ENCODE assay signal across 9 mouse cellular contexts in the genomic region with DNA sequence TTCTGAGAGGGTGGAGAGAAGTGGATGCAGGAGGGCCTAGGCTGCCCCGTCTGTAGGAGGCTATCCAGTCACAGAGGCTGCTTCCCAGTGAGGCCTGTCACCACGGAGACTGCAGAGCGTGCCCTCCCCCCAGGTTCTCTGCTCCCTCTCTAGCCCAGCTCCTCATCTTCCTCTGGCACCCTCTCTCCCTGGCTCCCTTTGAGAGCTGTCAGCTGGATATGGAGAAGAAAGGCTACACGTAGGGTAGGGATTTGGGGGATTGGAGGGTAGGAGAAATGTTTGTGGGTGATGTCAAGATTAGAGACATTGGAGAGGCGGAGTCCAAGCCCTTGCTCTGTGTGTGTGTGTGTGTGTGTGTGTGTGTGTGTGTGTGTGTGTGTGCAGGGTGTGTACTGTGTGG. TPM values are rescaled to one million over a fixed set of nuclear protein-coding genes. Genes with fewer than 3 reads are reported as not detected.
DNase-seq lines count a peak whose midpoint lies in the region; ATAC-seq and TF ChIP-seq lines count a peak whose summit lies in the region.
"Had no signal": no experiment of that assay in that cellular context is flagged by ENCODE, and none has a peak within 500 bp of the region (broad histone marks: within the 10 kb centered on the region; RNA-seq: fewer than 3 reads in every experiment).

No protein-coding gene starts in this region.

- H3K27me3 ChIP-seq in heart, embryonic 11.5 days (ENCODE audit: control insufficient read depth, insufficient read depth, low read length) = peaks cover 9% of the 10 kb centered on the region; the same call in 1 of the 2 replicates
- no peaks in the 10 kb centered on the region for H3K27me3 ChIP-seq in heart, adult 2 months (ENCODE audit: control insufficient read depth, insufficient read depth, low read length)
- H3K27me3 ChIP-seq in intestine, embryonic 14.5 days (replicated peaks; ENCODE audit: control insufficient read depth, insufficient read depth, low read length) = no peaks in the 10 kb centered on the region
- no peaks in the 10 kb centered on the region for H3K27me3 ChIP-seq in neural tube, embryonic 15.5 days (replicated peaks)

- H3K36me3 ChIP-seq in heart, embryonic 11.5 days (ENCODE audit: control insufficient read depth, insufficient read depth, low read length) = 0 out of 2 replicates have a peak, but pooled peaks cover 1% of the 10 kb centered on the region
- no peaks in the 10 kb centered on the region for H3K36me3 ChIP-seq in heart, adult 2 months (ENCODE audit: control insufficient read depth, insufficient read depth, low read length)
- H3K36me3 ChIP-seq in intestine, embryonic 14.5 days (ENCODE audit: control insufficient read depth, insufficient read depth, low read length) = peaks cover 4% of the 10 kb centered on the region; the same call in 1 of the 2 replicates
- peaks cover 2% of the 10 kb centered on the region for H3K36me3 ChIP-seq in neural tube, embryonic 15.5 days

- intact Hi-C loops in heart, adult 2 months (cut with DNase I) = no loop called here

- TF ChIP-seq EP300 in heart, adult 2 months (IDR thresholded peaks at IDR 0.05; ENCODE audit: insufficient read depth, low read depth, low read length) = no peak

- H3K9ac ChIP-seq in heart, embryonic 11.5 days (ENCODE audit: low read depth, low read length) = no peak overlapping the region
- no peak overlapping the region for H3K9ac ChIP-seq in heart, adult 2 months (ENCODE audit: low read depth, low read length)
- H3K9ac ChIP-seq in intestine, embryonic 14.5 days (ENCODE audit: low read length) = no peak overlapping the region
- peak overlapping the region; percentile 80; the same call in 1 of the 2 replicates for H3K9ac ChIP-seq in neural tube, embryonic 15.5 days (replicated peaks)

- no peak for TF ChIP-seq POLR2A in heart, adult 2 months (IDR thresholded peaks at IDR 0.05; ENCODE audit: insufficient read depth, low read depth, low read length)

- no peak overlapping the region for H3K4me3 ChIP-seq in heart, embryonic 11.5 days (ENCODE audit: low read depth, low read length)
- H3K4me3 ChIP-seq in heart, adult 2 months = no peak overlapping the region
- no peak overlapping the region for H3K4me3 ChIP-seq in intestine, embryonic 14.5 days (ENCODE audit: low read depth, low read length)
- H3K4me3 ChIP-seq in neural tube, embryonic 15.5 days (replicated peaks) = peak overlapping the region; percentile 68

- no peaks in the 10 kb centered on the region for H3K9me3 ChIP-seq in heart, embryonic 11.5 days (replicated peaks; ENCODE audit: control insufficient read depth, low read length)
- H3K9me3 ChIP-seq in intestine, embryonic 14.5 days (ENCODE audit: control insufficient read depth, low read length) = no peaks in the 10 kb centered on the region
- H3K9me3 ChIP-seq in neural tube, embryonic 15.5 days (replicated peaks) = no peaks in the 10 kb centered on the region

- TF ChIP-seq CTCF in heart, adult 2 months (IDR thresholded peaks at IDR 0.05) = no peak

- no peak for ATAC-seq in heart, embryonic 11.5 days (replicated peaks; ENCODE audit: insufficient number of reproducible peaks, low FRiP score, low TSS enrichment)
- no peak for ATAC-seq in intestine, embryonic 14.5 days (replicated peaks; ENCODE audit: low FRiP score, low TSS enrichment, low read depth)
- ATAC-seq in neural tube, embryonic 15.5 days (ENCODE audit: low FRiP score) = no peak

- H3K27ac ChIP-seq in heart, embryonic 11.5 days (ENCODE audit: low read depth, low read length) = no peak overlapping the region
- no peak overlapping the region for H3K27ac ChIP-seq in heart, adult 2 months
- no peak overlapping the region for H3K27ac ChIP-seq in intestine, embryonic 14.5 days (ENCODE audit: low read depth)
- H3K27ac ChIP-seq in neural tube, embryonic 15.5 days (replicated peaks) = peak overlapping the region; percentile 87

- no peak for DNase-seq in heart, adult 2 months
- DNase-seq in right cerebral cortex, adult 2 months (ENCODE audit: low spot score in 2 of 2) = peak; percentile 49 to 56
- no peak for DNase-seq in right cerebral cortex, postnatal 4 days
- DNase-seq in intestine, embryonic 14.5 days (ENCODE audit: low spot score) = no peak
- no peak for DNase-seq in spleen, adult 18-20 months
- no peak for DNase-seq in gastrocnemius, adult 8-10 months (ENCODE audit: low spot score in 2 of 2)
- DNase-seq: kidney, adult 8-10 months had no signal

- H3K4me2 ChIP-seq in heart, embryonic 11.5 days = peak overlapping the region; percentile 1; the same call in 1 of the 2 replicates
- H3K4me2 ChIP-seq in intestine, embryonic 14.5 days (ENCODE audit: low read length) = peak overlapping the region; percentile 97; the same call in 1 of the 2 replicates
- H3K4me2 ChIP-seq in neural tube, embryonic 15.5 days = peak overlapping the region; percentile 78

- H3K4me1 ChIP-seq in heart, embryonic 11.5 days (ENCODE audit: control insufficient read depth, insufficient read depth, low read length) = peaks cover 64% of the 10 kb centered on the region
- H3K4me1 ChIP-seq in heart, adult 2 months (ENCODE audit: control insufficient read depth, insufficient read depth, low read length) = peaks cover 1% of the 10 kb centered on the region
- H3K4me1 ChIP-seq in intestine, embryonic 14.5 days (replicated peaks; ENCODE audit: control insufficient read depth, insufficient read depth, low read length) = peaks cover 66% of the 10 kb centered on the region
- peaks cover 85% of the 10 kb centered on the region for H3K4me1 ChIP-seq in neural tube, embryonic 15.5 days

- 49% methylated on average over 5 of the region's 5 CpGs for WGBS in heart, embryonic 11.5 days (ENCODE audit: insufficient replicate concordance)
- WGBS in heart, adult 2 months = 71% methylated on average over 5 of the region's 5 CpGs
- WGBS in intestine, embryonic 14.5 days = 61% methylated on average over 5 of the region's 5 CpGs
- 41% methylated on average over 5 of the region's 5 CpGs for WGBS in neural tube, embryonic 15.5 days

- H3K79me2 ChIP-seq in heart, adult 2 months (replicated peaks; ENCODE audit: control insufficient read depth, insufficient read depth, low read length) = no peaks in the 10 kb centered on the region

RNA-seq across cellular contexts. Expression of a gene that starts 8.8 kb away (rescaled TPM):
- 2.9 and 3.7 TPM in 2 replicates for polyA plus RNA-seq in heart, embryonic 11.5 days (2014; fragmentation: Nextera tagmentation; extraction: Ambion mirVana)
- 1 to 10 TPM; 4.1 to 4.2 TPM for total RNA-seq in heart, adult 2 months (2021)
- 6.7 and 9.0 TPM in 2 replicates for polyA plus RNA-seq in heart, adult 2 months (2012; rRNA removed)
- 2.2 and 2.4 TPM in 2 replicates for polyA plus RNA-seq in intestine, embryonic 14.5 days (2014; fragmentation: Nextera tagmentation; extraction: Ambion mirVana)
- polyA plus RNA-seq in neural tube, embryonic 15.5 days (2015; fragmentation: Nextera tagmentation; extraction: Ambion mirVana) = 3.7 and 3.8 TPM in 2 replicates
- total RNA-seq in gastrocnemius, adult 8-10 months (2022) = 1 to 10 TPM; 1.4 to 2.6 (median 1.9) TPM

RNA-seq across cellular contexts. Expression of a gene that starts 10.5 kb away (rescaled TPM):
- 134 and 145 TPM in 2 replicates for polyA plus RNA-seq in heart, embryonic 11.5 days (2014; fragmentation: Nextera tagmentation; extraction: Ambion mirVana)
- 10 to 100 TPM; 78.6 to 94.2 TPM for total RNA-seq in heart, adult 2 months (2021)
- 85.1 and 96.6 TPM in 2 replicates for polyA plus RNA-seq in heart, adult 2 months (2012; rRNA removed)
- 195 and 197 TPM in 2 replicates for polyA plus RNA-seq in intestine, embryonic 14.5 days (2014; fragmentation: Nextera tagmentation; extraction: Ambion mirVana)
- 141 and 152 TPM in 2 replicates for polyA plus RNA-seq in neural tube, embryonic 15.5 days (2015; fragmentation: Nextera tagmentation; extraction: Ambion mirVana)
- total RNA-seq in gastrocnemius, adult 8-10 months (2022) = 100 to 1,000 TPM; 102 to 113 (median 108) TPM

RNA-seq across cellular contexts. Expression of a gene that starts 17.0 kb away (rescaled TPM):
- polyA plus RNA-seq in heart, embryonic 11.5 days (2014; fragmentation: Nextera tagmentation; extraction: Ambion mirVana) = 5.7 and 5.9 TPM in 2 replicates
- total RNA-seq in heart, adult 2 months (2021) = 10 to 100 TPM; 17.8 to 18.1 TPM
- polyA plus RNA-seq in heart, adult 2 months (2012; rRNA removed) = 35.3 and 36.8 TPM in 2 replicates
- polyA plus RNA-seq in intestine, embryonic 14.5 days (2014; fragmentation: Nextera tagmentation; extraction: Ambion mirVana) = 6.0 and 6.4 TPM in 2 replicates
- polyA plus RNA-seq in neural tube, embryonic 15.5 days (2015; fragmentation: Nextera tagmentation; extraction: Ambion mirVana) = 27.5 and 30.5 TPM in 2 replicates
- total RNA-seq in gastrocnemius, adult 8-10 months (2022) = 10 to 100 TPM in 2 of 4 experiments, 1 to 10 TPM in 2; 7.7 to 10.7 (median 9.9) TPM

RNA-seq across cellular contexts. Expression of a gene that starts 23.1 kb away (rescaled TPM):
- 6.8 and 7.9 TPM in 2 replicates for polyA plus RNA-seq in heart, embryonic 11.5 days (2014; fragmentation: Nextera tagmentation; extraction: Ambion mirVana)
- total RNA-seq in heart, adult 2 months (2021) = 1 to 10 TPM; 1.5 to 3.5 TPM
- 2.4 and 2.8 TPM in 2 replicates for polyA plus RNA-seq in heart, adult 2 months (2012; rRNA removed)
- polyA plus RNA-seq in intestine, embryonic 14.5 days (2014; fragmentation: Nextera tagmentation; extraction: Ambion mirVana) = 9.8 and 12.8 TPM in 2 replicates
- polyA plus RNA-seq in neural tube, embryonic 15.5 days (2015; fragmentation: Nextera tagmentation; extraction: Ambion mirVana) = 15.9 and 16.0 TPM in 2 replicates
- 1 to 10 TPM; 1.1 to 1.6 (median 1.5) TPM for total RNA-seq in gastrocnemius, adult 8-10 months (2022)

RNA-seq across cellular contexts. Expression of a gene that starts 33.0 kb away (rescaled TPM):
- polyA plus RNA-seq in heart, embryonic 11.5 days (2014; fragmentation: Nextera tagmentation; extraction: Ambion mirVana) = 6.3 and 6.9 TPM in 2 replicates
- total RNA-seq in heart, adult 2 months (2021) = under 1 TPM; 0.26 to 0.36 TPM
- 0.62 and 0.79 TPM in 2 replicates for polyA plus RNA-seq in heart, adult 2 months (2012; rRNA removed)
- polyA plus RNA-seq in intestine, embryonic 14.5 days (2014; fragmentation: Nextera tagmentation; extraction: Ambion mirVana) = 5.2 and 8.1 TPM in 2 replicates
- 2.3 and 3.5 TPM in 2 replicates for polyA plus RNA-seq in neural tube, embryonic 15.5 days (2015; fragmentation: Nextera tagmentation; extraction: Ambion mirVana)
- under 1 TPM; 0.22 to 0.83 (median 0.41) TPM for total RNA-seq in gastrocnemius, adult 8-10 months (2022)

Comparison
In these comparisons a context has a peak if more than half of its experiments do, and no peak if none do; other contexts are left out.
1. DNase-seq: peak in right cerebral cortex, adult 2 months (2 of 2); none in heart, adult 2 months (0 of 2), right cerebral cortex, postnatal 4 days (single experiment), intestine, embryonic 14.5 days (single experiment), spleen, adult 18-20 months (0 of 2) and gastrocnemius, adult 8-10 months (0 of 2).
2. H3K4me2 ChIP-seq: peak in every context shown above with its lines; median percentile 97 in intestine, embryonic 14.5 days; 78 in neural tube, embryonic 15.5 days; 1 in heart, embryonic 11.5 days.